Mouse (Mus musculus) heart, postnatal 36 days (tissue): ENCODE data around the gene Zfp977. TPM values are rescaled to one million over a fixed set of nuclear protein-coding genes. Genes with fewer than 3 reads are reported as not detected.
"Not testable (repeated sequence)": the region's sequence is repeated elsewhere in the genome, so short reads cannot be mapped to it uniquely, and the experiment has no call there.

ENCODE experiments used
- DNase-seq, 2 experiments: peaks; one replicate each; pipeline ENCODE4 v3.0.0; 2021 to 2022
- intact Hi-C: fragments of 180-260 bp; cut with DNase I; formaldehyde crosslinking; loops from one replicate; pipeline ENCODE4 v1.15.1; 2025
- microRNA-seq, 2 experiments: library from miRNA; unstranded; fragments of <30 nt; microRNA quantifications; one replicate each; pipeline ENCODE4 v1.2.0; 2021; ENCODE audit warnings: borderline number of aligned reads in 2 of 2
- total RNA-seq, 2 experiments: library from RNA; stranded (reverse); gene quantifications; 2 replicates each; pipeline ENCODE4 v1.2.3; 2021

The Zfp977 gene
- under 1 TPM; 0.54 to 0.61 TPM for total RNA-seq

DNA sequence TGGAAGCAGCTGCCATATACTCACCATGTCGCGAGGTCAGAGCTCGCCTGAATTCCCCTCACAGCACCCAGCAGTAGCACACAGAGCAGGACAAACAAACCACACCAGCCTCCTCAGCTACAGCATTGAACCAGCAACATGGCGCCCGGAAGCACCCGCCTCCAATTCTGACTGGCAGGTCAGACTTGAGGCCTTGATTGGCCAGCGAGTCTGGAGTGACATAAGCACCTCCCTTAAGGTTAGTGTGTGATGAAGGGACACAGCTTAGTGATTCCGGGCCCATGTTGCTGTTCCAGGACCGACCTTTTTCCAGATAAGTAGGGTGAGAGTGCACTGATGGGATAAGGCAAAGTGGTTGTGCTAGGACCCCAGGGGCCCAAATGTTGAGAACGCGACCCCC is at the start of gene Zfp977:
TSS of gene Zfp977 (minus strand) at position 135 of the 400 bp plus-strand sequence.
- intact Hi-C loops, DNase-seq: not testable (repeated sequence)

GRCm38 (mm10) chr7:42631031-42631430 is 38.7 kb upstream of the Zfp977 start:
- DNase-seq, intact Hi-C loops: not testable (repeated sequence)

- DNase-seq, intact Hi-C loops: not testable (repeated sequence)
These were observed 3.3 kb upstream of the Zfp977 start for GRCm38 (mm10) chr7:42595666-42596065.

- DNase-seq, intact Hi-C loops: not testable (repeated sequence)
These were observed 1.0 kb downstream of the Zfp977 start for GRCm38 (mm10) chr7:42591311-42591710.

GRCm38 (mm10) chr7:42578488-42578887 is 13.9 kb downstream of the Zfp977 start, which contains the start of gene Gm21028:
Gm21028 (minus strand) TSS chr7:42578588.
- DNase-seq: no peak
- intact Hi-C loops: no loop called here

GRCm38 (mm10) chr7:42551766-42552165 is 40.6 kb downstream of the Zfp977 start:
- DNase-seq: no peak
- intact Hi-C loops: no loop called here

Small RNAs within 50 kb of the gene (microRNA-seq; reads per million reads assigned to microRNA genes)
- gene Gm24938: 0 reads per million in 2 experiments

Other genes with a start within 250 kb of the Zfp977 start
- not detected for gene 4933421I07Rik, start 144.4 kb downstream of the Zfp977 start, total RNA-seq
- 1 to 10 TPM; 4.3 to 4.4 TPM for gene Zfp141, start 86.8 kb downstream of the Zfp977 start, total RNA-seq
- not detected for gene Gm21028, start 14.0 kb downstream of the Zfp977 start, total RNA-seq
- gene Zfp976, start 50.0 kb upstream of the Zfp977 start, total RNA-seq: 1 to 10 TPM; 2.2 TPM
- 1 to 10 TPM; 5.5 to 5.6 TPM for gene Zfp975, start 100.2 kb upstream of the Zfp977 start, total RNA-seq
- gene Gm17067, start 134.5 kb upstream of the Zfp977 start, total RNA-seq: not detected
- not detected for gene Vmn2r62, start 201.0 kb upstream of the Zfp977 start, total RNA-seq